Mouse (Mus musculus) kidney, adult 2 months (tissue): ENCODE measurements at regions not wholly inside any gene's neighbourhood (a gene's known extent, or its start where the extent isn't known, plus 50 kb on each side); places are given as distances from the start of the nearest gene placed in this dataset.

Experiments
- CTCF ChIP-seq: fragments of 200-500 bp; conservative IDR thresholded peaks from 2 replicates; pipeline ENCODE4 v1.5.1; 2011; ENCODE audit warnings: low read depth, mild to moderate bottlenecking, control low read depth, low read length, moderate library complexity, mixed read lengths; ENCODE audit not compliant: insufficient read depth, insufficient read length
- POLR2A ChIP-seq: fragments of 200-500 bp; IDR thresholded peaks from one replicate; pipeline ENCODE4 v1.6.1; 2011; ENCODE audit warnings: low read depth, low read length, control low read depth

DNA sequence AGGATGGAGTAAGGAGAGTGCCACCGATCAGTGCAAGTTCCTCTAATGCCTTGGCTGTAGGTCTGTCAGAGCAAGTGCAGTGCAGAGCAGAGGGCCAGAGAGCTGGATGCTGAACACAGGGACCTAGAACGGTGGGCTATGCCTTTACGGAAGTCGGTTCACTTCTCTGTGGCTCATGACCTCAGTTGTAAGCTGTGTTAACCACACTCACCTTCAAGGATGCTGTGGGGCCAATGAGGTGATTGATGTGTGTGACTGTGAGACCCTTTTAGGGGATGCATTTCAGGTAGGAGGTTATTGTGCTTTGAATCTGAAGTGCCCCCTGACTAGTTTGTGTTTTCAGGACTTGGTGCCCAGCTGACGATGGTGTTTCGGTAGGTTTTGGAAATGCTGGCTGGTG lies 254.4 kb downstream of the 4933412E24Rik start:
- TF ChIP-seq POLR2A (no peak), CTCF (no peak)
